Mouse (Mus musculus) CD4-positive, CD25-positive, alpha-beta regulatory T cell, adult 2 months (primary cell): ENCODE data around the gene Tdrd12.
A peak's percentile ranks its signal among the peaks of the same experiment; 100 is the strongest.
"Not testable (repeated sequence)": the region's sequence is repeated elsewhere in the genome, so short reads cannot be mapped to it uniquely, and the experiment has no call there.

Source experiments
- DNase-seq: peaks from one replicate; pipeline ENCODE4 v3.0.0-alpha.2; 2012; ENCODE audit warnings: low read depth, low spot score

Tdrd12 gene

DNA sequence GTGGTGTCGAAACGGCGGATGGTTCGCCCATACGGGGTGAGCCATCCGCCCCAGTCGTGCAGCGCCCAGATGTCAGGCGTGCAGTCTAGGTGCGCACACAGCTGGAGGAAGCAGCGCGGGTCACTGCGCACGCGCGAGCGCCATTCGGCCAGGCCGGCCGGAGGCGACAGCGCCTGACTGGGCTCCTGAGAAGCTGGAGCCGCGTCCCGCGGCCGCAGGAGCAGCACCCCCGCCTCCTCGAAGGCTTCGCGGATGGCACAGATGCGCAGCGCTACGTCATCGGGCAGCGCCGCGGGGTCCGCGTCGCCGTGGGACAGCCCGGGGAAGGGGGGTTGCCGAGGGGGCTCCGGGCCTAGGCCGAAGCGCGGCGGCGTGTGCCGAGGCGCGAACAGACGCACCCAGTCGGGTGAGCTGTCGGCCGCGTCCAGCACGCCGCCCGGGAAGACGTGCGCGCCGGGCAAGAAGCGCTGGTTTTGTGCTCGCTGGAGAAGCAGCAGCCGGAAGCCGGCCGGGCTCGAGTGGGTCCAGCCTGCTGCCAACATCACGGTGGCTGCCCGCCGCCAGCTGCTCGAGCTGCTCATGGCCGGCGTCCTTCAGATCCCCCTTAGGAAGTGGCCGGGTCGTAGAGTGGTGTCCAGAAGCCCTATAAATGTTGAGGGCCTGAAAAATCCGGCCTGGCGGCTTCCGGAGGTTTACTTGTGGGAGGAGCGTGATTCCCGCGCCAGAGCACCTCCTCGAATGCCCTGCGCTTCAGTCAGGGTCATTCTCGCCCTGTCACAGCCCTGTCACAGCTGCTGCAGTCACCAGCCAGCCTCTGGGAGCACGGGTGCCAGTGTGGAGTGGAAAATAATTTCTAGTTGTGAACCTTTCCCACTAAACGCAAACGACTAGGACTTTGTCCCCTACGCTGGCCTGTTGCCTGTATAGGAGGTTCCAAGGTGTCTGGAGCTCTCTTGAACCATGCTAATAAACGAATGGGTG is 18.0 kb upstream of the Tdrd12 start:
- DNase-seq = peak; percentile 91

DNA sequence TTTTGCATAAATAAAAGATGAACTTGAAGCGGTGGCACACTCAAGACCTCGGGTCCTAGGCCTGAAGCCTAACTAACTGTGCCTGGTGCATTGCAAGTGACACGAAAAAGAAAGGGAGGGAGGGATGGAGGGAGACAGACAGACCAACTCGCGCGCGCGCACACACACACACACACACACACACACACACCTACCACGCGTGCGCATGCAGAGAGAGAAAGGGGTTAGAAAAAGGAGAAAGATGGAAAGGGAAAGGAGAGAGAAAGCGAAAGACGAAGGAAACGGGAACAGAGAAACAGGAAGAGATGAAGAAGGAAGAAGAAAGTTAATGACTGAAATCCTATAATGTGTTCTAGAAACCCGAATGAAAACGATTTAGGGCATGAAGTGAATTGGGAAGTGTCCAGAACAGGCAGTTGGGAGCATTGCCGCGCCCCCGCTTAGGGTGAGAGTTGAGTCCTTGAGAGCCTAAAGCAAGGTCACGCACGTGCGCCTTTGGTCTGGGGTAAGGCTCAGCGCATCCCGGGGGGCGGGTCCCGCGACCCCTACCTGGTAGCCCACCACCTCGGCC is 17.1 kb upstream of the Tdrd12 start:
- DNase-seq = peak; percentile 67

DNA sequence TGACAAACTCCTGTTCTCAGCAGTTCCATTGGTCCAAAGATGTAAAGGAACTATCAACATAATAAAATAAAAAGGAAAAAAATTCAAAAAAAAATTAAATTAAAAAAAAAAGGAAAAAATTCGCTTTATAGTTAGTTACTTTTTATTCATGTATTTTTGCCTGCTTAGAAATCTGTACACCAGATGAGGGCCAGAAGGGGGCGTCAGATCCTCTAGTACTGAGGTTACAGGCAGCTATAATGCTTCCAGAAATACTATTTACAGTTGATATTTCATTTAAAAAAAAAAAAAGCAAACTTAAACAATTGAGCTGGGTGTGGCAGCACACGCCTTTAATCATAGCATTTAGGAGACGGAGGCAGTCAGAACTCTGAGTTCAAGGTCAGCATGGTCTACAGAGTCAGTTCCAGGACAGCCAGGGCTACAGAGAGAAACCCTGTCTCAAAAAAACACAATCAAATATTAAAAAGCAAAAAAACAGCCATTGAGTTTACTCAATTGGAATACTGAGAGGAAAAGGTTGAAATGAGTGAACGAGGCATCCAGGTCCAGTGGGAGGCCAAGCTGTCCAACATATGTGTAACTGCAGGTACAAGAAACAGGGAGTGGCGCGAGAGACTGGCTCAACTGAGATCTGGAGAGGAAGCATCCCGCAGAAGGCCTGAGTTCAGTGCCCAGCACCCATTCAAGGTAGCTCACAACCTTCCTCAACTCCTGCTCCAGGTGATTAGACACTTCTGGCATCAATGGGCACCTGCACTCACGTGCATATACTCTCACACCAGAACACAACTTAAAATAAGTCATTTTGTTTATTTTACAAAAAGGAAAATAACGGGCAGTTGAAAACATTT is 16.4 kb upstream of the Tdrd12 start:
- DNase-seq = peak; percentile 72

DNA sequence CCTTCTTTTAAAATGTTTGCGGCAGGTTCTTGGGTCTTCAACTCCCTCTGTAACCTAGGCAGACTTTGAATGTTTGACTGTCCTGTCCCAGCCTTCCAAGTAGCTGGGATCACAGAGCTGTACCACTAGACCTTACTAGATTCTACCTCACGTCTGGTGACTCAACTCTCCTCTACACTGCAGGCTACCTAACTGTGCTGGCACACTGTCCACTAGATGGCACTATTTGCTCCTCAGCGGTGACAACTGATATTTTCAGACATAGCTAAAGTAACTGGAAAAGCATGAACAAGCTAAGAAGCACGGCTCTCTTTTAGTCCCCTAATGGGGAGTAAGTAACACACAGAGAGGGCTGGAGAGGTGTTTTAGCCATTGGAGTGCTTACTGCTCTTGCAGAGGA is 8.3 kb upstream of the Tdrd12 start:
- peak; percentile 82 for DNase-seq

DNA sequence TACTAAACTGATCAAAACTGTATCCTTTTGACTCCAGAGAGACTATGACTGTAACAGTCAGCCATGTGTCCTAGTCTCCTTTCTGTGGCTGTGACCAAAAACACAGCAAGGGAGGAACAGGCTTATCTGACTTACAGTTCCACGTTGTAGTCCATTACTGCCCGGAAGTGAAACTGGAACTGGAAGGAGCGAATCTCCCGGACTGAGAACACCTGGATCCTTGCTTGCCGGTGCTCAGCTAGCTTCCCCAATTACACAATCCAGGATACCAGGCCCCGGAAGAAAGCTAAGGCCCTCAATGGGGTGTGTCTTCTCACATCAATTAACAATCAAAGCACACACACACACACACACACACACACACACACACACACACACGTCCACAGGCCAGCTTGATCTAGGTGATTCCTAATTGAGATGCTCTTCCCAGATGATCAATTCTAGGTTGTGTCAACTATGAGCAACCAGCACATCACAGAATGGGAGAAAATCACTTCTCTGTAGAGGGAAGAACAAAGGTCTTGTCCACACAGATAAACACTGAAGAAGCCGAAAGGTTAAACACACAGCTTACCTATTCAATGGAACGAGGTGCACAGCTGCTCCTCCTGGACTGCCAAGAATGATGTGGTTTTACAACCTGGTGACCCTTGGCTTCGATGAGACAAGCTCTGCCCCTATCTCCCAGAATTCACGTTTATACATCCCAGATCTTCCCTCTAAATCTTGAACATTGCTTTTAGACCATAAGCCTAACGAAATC is 1.6 kb downstream of the Tdrd12 start:
- DNase-seq = no peak

DNA sequence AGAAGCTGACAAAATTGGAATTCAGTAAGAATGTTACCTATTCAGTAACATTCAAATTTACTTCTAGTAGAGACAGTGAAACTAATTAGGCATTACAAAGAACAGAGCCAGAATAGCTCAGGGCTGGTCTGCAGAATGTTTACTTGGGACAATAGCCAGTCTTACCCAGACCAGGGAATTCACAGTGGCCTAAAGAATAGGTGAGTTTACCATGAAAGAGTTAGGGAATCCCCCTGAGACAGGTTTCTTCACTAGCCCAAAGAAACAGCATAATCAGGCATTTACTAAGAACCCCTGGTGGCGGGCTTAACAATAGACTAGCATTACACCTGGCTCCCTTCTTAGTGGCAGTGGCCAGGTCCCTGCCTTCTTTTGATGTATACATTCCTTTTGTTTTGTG is 7.0 kb downstream of the Tdrd12 start:
- not testable (repeated sequence) for DNase-seq

DNA sequence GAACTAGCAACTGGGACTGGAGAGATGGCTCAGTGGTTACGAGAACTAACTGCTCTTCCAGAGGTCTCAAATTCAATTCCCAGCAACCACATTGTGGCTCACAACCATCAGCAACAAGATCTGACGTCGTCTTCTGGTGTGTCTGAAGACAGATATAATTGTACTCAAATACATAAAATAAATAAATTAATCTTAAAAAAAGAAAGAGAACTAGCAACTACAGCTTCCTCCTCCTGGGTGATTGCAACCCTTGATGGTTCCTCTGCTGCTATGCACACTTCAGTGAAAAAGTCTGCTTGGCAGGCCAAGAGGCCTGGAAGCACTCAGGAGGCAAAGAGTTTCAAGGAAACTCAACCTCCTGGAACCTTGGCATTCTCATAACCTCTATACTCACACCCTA is 7.5 kb downstream of the Tdrd12 start:
- no peak for DNase-seq

DNA sequence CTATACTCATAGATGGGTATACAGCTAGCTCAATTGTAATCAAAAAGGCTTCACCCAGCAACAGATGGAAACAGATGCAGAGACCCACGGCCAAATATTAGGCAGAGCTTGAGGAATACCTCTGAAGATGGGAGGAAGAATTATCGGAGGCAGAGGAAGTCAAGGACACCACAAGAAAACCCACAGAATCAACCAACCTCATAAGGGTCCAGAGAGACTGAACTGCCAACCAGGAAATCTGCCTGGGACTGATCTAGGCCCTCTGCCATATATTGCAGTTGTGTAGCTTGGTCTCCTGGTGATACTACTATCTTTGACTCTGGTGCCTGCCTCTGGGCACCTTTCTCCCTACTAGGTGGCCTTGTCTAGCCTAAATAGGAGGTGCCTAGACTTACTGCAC is 10.8 kb downstream of the Tdrd12 start:
- no peak for DNase-seq

DNA sequence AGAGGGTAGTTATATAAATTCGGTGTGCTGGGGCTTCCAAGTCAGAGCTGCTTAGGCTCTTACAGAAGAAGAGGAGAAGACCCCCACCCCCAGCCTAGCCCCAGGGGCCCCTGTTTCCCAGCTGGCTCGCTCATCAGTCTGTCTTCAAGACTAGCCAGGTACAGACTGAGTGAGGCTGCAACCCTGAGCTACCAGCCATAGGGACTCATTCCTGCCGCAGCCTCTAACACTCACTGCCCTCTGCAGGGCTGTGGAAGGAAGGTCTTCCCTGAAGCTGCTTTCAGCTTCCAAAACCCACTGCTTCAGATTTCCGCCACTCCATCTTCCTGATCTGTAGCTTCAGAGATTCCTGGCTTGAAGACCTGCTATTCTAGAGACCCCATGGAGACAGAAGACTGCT is 35.5 kb downstream of the Tdrd12 start:
- no peak for DNase-seq

DNA sequence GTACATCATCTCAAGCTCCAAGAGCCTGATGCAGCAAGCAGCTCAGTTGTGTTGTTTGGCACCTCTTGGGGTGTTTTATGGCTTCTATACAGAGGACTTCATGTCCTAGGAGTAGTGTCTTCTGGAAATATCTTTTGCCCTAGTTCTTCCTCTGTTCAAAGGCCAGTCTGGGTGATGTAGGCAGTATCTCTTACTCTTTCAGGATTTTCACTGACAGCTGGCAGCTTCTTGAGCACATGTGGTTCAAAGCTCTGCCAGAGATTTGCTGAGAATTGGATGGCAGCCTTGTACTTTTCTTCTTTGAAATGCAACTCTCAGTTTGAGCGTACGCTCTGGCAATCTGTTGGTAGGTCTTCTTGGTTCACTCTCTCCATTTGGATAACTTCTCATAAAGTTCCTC is 40.0 kb downstream of the Tdrd12 start:
- no peak for DNase-seq

DNA sequence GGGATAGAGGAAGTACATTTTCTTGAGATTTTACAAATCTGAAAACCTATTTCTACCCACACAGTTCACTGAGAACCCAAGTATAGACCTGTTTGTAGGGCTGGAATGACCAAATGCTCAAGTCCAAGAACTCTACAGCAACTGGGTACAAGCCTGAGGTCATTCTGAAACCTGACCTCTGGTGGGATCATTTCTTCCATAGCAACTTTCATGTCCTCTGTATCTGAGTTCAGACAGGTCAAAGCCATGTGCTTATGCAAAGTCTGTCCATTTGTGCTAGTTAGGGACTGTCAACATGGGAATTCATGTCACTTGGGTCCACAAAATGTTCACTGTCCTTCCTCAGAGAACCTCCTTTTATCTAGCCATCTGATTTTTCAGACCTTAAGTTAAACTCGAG is 46.5 kb downstream of the Tdrd12 start:
- no peak for DNase-seq

DNA sequence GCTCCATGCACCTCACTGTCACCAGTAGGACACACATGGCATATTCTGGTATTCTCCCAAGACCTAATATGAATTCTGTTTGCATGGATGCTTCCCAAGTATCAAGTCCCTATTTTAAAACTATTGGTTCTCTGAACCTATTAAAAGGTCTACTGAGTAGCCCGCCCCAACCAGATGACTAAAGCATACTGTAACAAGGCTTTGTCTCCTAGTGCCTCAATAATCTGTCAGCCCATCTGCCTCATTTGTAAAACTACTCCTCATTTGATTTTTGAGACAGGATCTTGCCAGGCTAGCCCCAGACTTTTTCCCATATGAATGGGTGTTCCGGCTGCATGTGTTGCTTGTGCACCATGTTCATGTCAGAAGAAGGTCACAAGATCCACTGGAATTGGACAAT is 47.4 kb downstream of the Tdrd12 start:
- no peak for DNase-seq

DNA sequence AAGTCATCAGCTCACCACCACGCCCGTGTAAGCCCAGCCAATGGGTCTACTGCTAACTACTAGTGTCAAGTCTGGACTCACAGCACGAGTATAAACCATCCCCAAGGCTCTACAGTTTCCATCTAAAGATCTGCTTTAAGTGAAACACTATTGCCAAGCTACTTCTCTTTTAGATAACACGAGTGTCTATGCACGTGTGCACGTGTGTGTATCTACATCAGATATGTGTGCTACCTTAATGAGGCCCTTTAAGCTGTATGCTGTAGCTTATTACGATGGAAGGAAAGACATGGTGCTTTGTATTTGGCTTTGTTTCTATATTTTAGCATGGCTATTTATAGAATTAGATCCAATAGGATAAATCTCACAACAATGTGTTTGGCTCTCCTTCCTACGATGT is 51.0 kb downstream of the Tdrd12 start:
- DNase-seq = no peak

DNA sequence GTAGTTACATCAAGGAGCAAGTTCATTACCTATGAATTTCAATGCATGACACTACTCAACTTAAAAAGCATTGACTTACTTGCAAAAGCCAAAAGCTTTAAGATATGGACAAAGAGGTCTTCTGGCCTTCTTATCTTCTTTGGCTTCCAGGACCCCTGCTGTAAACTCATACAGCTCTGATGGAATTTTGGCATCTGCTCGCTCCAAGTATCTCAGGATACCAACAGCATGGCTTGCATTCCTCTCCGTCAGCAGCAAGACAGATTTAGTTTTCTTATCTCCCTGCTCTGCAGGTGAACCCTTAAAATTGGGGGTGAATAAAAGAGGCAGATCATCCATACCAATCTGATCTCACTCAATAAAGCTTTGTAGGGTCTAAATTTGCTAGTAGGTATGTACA is 52.4 kb downstream of the Tdrd12 start:
- no peak for DNase-seq

DNA sequence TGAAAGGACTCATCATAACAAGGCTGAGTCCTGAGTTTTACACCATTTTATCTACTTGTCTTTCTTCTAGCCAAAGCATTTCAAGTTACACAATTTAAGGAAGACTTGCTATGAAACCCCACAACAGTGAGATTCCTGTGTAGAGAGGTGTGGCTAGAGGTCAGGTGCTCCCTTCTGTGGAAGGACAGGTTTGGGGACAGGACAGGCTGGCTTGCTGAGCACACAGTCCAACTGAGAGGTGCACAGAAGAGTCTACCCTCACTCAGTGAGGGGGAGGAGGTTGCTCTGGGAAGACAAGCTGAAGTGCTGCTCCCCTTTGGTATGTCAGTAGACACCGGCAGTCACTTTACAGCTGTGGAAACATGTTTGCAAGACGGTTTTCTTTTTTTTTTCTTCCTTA is 61.1 kb downstream of the Tdrd12 start:
- no peak for DNase-seq

DNA sequence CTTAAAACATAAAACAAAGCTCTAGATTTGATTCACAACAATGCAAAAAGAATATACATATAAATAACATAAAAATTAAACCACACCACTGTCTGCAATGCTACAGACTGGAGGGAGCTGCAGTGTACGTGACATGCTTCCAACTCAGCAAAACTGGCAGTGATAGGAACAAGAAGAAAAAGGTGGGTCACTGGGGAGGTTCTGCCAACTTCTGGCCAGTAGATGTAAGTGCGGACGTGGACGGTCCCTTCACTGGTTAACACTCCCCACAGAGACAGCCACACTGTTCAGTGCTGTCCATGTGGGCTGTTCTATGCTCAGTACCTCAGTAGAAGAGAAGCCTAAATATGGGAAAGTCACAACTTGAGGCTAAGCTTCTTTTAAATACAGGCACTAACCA is 66.8 kb downstream of the Tdrd12 start:
- DNase-seq = no peak

DNA sequence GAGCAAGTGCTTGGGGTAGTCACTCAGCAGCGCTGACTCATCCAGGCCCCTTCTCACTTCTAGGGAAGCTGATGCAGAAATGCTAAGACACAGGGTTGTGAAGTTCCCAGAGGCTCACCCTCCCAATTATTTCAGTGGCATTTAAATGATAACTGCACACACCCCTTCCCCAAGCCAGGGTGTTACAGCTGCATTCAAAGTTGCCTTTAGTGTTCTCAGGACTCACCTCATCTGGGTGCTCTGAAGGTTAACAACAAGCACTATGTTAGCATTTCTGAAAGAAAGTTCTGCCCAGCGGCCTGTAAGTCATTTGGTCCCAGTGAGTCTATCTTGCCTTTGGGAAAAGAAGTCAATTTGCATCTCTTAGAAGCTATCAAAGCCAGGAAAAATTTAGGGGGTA is 69.7 kb downstream of the Tdrd12 start:
- DNase-seq = no peak

DNA sequence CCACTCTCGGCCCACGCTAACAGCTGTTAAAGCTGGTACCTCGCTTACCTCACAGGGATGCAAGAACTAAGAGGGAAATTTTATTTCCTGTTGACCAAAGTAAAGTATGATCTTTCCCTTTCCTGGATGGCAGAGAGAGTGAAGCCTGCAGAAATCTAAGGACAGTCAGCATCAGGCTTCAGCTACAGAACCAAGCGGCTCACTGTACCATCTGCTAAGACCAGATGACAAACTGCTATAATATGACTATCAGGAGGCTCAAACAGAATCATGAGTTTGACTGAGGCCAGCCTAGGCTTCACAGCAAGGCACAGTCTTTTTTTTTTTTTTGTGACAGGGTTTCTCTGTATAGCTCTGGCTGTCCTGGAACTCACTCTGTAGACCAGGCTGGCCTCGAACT is 72.5 kb downstream of the Tdrd12 start:
- no peak for DNase-seq

DNA sequence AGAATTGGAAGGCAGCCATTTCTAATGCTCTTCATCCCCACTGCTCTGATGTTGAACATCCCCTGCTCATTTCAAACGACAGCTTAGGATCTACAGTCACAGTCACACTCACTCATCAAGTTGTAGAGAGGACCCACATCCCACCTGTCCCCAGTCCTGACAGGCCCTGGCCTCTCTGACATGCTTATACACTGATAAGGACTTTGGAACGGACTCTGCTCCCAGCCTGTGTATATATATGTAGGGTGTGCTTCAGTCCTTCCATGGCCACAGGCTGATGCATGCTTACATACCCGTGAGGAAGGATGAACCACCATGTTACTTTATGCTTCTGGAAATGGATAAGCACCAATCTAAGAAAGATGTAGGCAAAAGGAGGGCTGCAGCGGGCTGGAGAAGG is 76.6 kb downstream of the Tdrd12 start:
- no peak for DNase-seq

DNA sequence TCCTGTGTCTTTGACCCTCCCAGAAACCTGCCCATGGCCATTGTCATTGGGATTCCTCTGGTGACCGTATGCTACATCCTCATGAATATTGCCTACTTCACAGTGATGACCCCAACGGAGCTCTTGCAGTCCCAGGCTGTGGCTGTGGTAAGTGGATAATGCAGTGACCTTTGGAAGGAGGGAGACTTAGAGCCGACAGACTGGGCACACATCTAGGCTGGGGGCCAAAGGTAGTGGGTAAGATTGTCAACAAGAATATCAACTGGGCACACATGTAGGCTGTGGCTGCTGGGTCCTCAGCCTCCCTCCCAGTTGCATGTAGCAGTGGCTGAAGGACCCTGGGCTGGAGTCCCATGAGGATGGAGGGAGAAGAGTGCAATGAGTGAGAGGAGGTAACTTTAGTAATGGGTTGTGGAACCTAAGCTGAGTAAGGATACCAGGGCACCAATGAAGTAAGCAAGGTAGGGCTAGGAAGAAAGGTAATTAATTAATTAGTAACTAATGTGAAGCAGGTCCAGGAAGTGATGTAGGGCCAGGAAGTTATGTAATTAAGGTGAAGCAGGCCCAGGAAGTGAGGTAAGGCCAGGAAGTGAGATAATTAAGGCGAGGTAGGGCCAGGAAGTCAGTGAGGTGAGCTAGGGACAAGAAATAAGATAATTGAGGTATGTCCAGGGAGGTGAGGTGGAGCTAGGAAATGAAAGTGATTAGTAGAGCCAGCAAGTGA is 81.3 kb downstream of the Tdrd12 start:
- DNase-seq = no peak

DNA sequence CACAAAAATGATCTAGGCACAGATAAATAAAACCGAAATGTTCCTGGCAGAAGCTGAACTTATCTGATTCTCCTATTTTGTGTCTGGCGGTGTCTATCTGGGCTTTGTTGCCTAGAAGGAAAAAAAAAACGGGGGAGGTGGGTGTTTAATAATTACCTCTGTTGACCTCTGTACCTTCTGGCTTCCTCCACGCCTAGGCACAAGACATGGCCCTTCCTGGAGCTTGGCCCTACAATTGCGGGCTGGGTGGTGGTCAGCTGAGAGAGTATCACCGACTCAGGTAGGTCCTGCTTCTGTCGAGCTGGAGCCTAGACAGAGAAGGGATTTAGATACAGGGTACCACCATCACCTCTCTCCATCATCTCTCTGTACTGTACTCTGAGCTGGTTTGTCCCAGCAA is 88.7 kb downstream of the Tdrd12 start:
- no peak for DNase-seq
